Mouse (Mus musculus): ENCODE results near the gene Aldh6a1. TPM values are rescaled to one million over a fixed set of nuclear protein-coding genes. Genes with fewer than 3 reads are reported as not detected.

Aldh6a1 gene
- total RNA-seq, 1 experiment from 2014 or later: 22.3 TPM

DNA sequence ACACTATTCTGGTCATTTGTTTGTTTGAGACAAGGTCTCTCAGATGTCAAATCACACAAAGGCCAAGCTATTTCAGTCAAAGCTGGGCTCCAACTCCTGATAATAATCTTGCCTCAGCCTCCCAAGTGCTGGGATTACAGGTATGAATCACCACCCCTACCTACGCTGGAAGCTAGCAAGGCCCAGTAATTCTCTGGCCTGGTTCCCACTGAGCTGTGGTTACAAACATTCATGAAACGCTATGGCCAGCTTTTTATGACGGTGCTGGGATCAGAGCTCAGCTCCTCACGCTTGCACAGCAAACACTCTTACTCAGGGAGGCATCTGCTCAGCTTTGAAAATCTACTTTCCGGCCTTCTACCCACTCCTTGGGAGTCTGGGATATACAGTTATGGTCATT, 57.0 kb downstream of the Aldh6a1 start:
- ATAC-seq (replicated peaks in 1 of 2; ENCODE audit: insufficient read depth in 1 of 2, low FRiP score in 2 of 2, low TSS enrichment in 1 of 2, low read depth in 1 of 2, poor library complexity in 2 of 2, severe bottlenecking in 2 of 2): no peak

GRCm38 (mm10) chr12:84392681-84393080, 58.1 kb downstream of the Aldh6a1 start:
- ATAC-seq (replicated peaks in 1 of 2; ENCODE audit: insufficient read depth in 1 of 2, low FRiP score in 2 of 2, low TSS enrichment in 1 of 2, low read depth in 1 of 2, poor library complexity in 2 of 2, severe bottlenecking in 2 of 2): no peak

DNA sequence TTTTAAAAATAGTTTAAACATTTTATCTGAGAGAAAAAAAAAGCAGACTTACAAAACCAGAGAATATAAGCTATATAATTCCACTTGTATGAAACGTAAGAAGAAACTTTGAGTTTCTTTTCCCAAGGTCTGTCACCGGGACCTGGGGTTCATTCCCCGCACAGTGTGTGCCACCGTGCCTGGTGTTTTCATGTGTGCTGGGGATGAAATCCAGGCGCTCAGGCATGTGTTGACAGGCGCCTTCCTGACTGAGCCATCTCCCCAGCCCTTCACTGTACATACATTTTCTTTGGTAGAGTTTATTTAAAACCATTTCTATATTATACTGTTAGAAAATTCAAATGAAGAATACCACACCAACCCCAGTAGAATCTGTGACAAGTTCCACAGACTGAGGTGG, 60.5 kb downstream of the Aldh6a1 start:
- ATAC-seq (replicated peaks in 1 of 2; ENCODE audit: insufficient read depth in 1 of 2, low FRiP score in 2 of 2, low TSS enrichment in 1 of 2, low read depth in 1 of 2, poor library complexity in 2 of 2, severe bottlenecking in 2 of 2): no peak

DNA sequence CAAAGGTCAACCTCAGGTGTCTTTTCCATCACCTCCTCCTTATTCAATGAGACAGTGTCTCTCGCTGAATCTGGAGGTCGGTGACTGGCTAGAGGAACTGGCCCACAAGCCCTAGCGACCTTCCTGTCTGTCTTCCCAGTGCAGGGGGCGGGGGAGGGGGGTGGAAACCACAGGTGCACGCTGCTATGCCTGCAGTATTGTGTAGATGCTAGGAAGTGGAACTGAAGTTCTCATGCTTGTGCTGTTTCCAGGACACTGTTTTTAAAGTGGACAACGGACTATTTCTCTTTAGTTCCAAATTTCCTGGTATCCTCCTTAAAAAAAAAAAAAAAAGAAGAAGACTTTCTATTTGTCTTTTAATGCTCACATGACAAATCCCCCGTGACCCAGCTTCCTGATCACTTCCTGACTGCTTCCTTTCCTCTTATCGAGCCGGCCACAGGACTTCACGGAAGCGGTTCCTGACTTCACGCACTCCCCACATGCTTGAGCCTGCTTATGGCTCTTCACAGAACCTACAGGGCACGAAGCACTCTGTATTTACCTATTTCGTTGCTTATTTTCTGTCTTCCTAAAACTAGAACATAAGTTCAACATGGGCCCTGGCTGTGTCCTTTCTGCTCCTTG, 61.9 kb downstream of the Aldh6a1 start:
- peak; percentile 44 to 66 for ATAC-seq (replicated peaks in 1 of 2; ENCODE audit: insufficient read depth in 1 of 2, low FRiP score in 2 of 2, low TSS enrichment in 1 of 2, low read depth in 1 of 2, poor library complexity in 2 of 2, severe bottlenecking in 2 of 2)

DNA sequence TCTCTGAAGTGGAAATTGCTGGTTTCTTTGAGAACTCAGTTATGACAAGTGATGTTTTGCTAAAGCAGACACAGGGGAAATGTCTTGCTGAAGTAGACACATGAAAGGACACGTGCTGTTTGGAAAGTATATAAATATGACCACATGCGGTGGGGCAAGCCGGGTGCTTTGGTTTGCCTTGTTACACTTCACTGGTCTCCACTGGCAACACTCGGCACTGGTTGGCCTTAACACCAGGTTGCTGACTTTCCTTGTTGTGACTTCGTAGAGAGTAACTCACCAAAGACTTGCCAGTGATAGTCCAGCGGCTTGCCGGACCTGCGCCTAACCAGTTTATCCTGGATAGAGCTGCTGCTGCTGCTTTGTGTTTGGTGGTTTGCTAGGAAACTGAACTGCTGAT, 62.7 kb downstream of the Aldh6a1 start:
- ATAC-seq (replicated peaks in 1 of 2; ENCODE audit: insufficient read depth in 1 of 2, low FRiP score in 2 of 2, low TSS enrichment in 1 of 2, low read depth in 1 of 2, poor library complexity in 2 of 2, severe bottlenecking in 2 of 2): no peak

DNA sequence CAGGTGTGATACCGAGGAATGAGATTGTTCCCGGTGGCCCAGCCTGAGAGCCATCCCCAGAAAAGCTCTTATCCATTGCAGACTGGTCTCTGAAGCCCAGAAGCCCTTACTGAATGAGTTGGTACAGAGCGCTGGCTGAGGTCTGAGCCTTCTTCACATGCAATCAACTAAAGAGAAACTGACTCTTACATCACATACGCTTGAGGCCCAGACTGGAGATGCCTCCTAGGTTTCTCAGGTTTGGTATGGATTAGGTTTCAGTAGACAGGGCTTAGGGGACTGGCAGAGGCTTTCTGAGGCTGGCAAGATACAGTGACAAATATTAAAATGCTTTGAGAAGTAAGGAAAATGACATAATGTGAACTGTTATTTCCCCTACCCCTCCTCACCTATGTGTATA, 65.4 kb downstream of the Aldh6a1 start:
- ATAC-seq (replicated peaks in 1 of 2; ENCODE audit: insufficient read depth in 1 of 2, low FRiP score in 2 of 2, low TSS enrichment in 1 of 2, low read depth in 1 of 2, poor library complexity in 2 of 2, severe bottlenecking in 2 of 2): no peak

DNA sequence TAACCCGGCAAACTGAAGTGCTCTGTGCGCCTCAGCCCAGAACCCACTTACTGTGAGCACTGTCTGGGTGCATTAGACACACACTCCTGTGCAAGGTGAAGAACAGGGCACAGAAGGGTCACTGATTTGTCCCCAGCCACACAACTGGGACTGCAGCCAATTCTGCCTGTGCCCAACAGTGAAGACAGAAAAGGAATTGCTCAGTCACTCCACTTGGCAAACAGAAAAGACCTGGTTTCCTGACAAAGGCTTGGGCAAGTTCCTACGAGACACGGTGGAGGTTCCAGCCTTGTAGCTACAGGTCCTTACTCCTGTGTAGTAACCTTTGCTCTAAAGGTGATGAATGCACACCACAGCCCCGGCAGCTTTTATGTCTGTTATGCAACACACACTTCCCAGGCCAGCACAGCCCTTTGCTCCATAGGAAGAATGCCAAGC, 66.1 kb downstream of the Aldh6a1 start:
- ATAC-seq (replicated peaks in 1 of 2; ENCODE audit: insufficient read depth in 1 of 2, low FRiP score in 2 of 2, low TSS enrichment in 1 of 2, low read depth in 1 of 2, poor library complexity in 2 of 2, severe bottlenecking in 2 of 2): peak; percentile 70 to 84

- no peak for ATAC-seq (replicated peaks in 1 of 2; ENCODE audit: insufficient read depth in 1 of 2, low FRiP score in 2 of 2, low TSS enrichment in 1 of 2, low read depth in 1 of 2, poor library complexity in 2 of 2, severe bottlenecking in 2 of 2)
Observed at GRCm38 (mm10) chr12:84382369-84382768, 68.4 kb downstream of the Aldh6a1 start.

Other genes starting within 250 kb of the Aldh6a1 start
- 19.9 and 22.3 TPM in 2 replicates for gene Elmsan1, start 232.1 kb downstream of the Aldh6a1 start, total RNA-seq (2017)
- gene Ptgr2, start 165.8 kb downstream of the Aldh6a1 start, total RNA-seq (2017): 70.7 and 79.0 TPM in 2 replicates
- gene Zfp410, start 134.2 kb downstream of the Aldh6a1 start, total RNA-seq (2017): 37.7 and 65.5 TPM in 2 replicates
- 9.5 and 30.1 TPM in 2 replicates for gene Coq6, start 89.3 kb downstream of the Aldh6a1 start, total RNA-seq (2017)
- 1.3 and 2.3 TPM in 2 replicates for gene Fam161b, start 89.2 kb downstream of the Aldh6a1 start, total RNA-seq (2017)
- 44.0 and 58.7 TPM in 2 replicates for gene Entpd5, start 42.0 kb downstream of the Aldh6a1 start, total RNA-seq (2017)
- 6.3 and 6.6 TPM in 2 replicates for gene Bbof1, start 41.9 kb downstream of the Aldh6a1 start, total RNA-seq (2017)
- gene Rnf113a2, start 33.8 kb downstream of the Aldh6a1 start, total RNA-seq (2017): 36.1 and 45.4 TPM in 2 replicates
- 26.6 and 35.2 TPM in 2 replicates for gene Lin52, start 418 bp upstream of the Aldh6a1 start, total RNA-seq (2017)
- gene Vsx2, start 118.8 kb upstream of the Aldh6a1 start, total RNA-seq (2017): not detected in 2 replicates
- gene Abcd4, start 166.4 kb upstream of the Aldh6a1 start, total RNA-seq (2017): 6.0 and 10.7 TPM in 2 replicates
- 0.40 TPM in 1 of 2 replicates, not detected in the other for gene Vrtn, start 190.0 kb upstream of the Aldh6a1 start, total RNA-seq (2017)
- not detected in 2 replicates for gene Syndig1l, start 247.8 kb upstream of the Aldh6a1 start, total RNA-seq (2017)

Measured in hematopoietic stem cell, adult 5-6 weeks (primary cell).